Mouse (Mus musculus) kidney, adult 2 months (tissue): ENCODE measurements around the gene Arl13b.
A peak's percentile ranks its signal among the peaks of the same experiment; 100 is the strongest.

Experiments used
- CTCF ChIP-seq: fragments of 200-500 bp; conservative IDR thresholded peaks from 2 replicates; pipeline ENCODE4 v1.5.1; 2011; ENCODE audit warnings: low read depth, mild to moderate bottlenecking, control low read depth, low read length, moderate library complexity, mixed read lengths; ENCODE audit not compliant: insufficient read depth, insufficient read length
- POLR2A ChIP-seq: fragments of 200-500 bp; IDR thresholded peaks from one replicate; pipeline ENCODE4 v1.6.1; 2011; ENCODE audit warnings: low read depth, low read length, control low read depth

DNA sequence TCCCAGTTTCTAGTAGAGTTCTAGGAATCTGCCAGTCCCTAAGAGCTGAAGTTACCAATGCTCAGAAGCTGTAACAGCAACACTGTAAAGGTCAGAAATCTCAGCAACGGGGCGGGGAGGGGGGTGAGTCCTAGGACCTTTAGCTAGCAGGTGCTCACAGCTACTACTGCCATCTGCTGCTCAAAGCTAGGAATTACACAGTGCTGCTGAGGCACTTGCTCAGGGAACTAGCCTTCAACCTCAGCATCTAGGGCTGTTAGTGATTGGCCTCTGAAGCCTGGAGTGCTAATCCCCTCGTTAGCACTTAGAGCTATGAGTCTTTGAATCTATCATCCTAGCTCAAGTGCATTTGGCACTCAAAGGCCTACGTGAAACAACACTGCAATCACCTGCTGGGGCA is 14.4 kb downstream of the Arl13b start:
- TF ChIP-seq CTCF (peak; percentile 85), POLR2A (no peak)
